Mouse (Mus musculus) heart, postnatal 10 days (tissue): ENCODE results near the gene Trabd2b. TPM values are rescaled to one million over a fixed set of nuclear protein-coding genes. Genes with fewer than 3 reads are reported as not detected.

Experiments used
- total RNA-seq, 2 experiments: library from RNA; stranded (reverse); gene quantifications; 2 replicates each; pipeline ENCODE4 v1.2.3; 2021

Gene Trabd2b
- total RNA-seq, 2 experiments from 2014 or later, result 21.1 to 25.6 TPM

Other genes starting within 250 kb of the Trabd2b start
- gene Skint11, start 243.3 kb upstream of the Trabd2b start, total RNA-seq, result not detected